Mouse (Mus musculus) myocyte (in vitro differentiated cells): ENCODE data around the gene Xylt1. TPM values are rescaled to one million over a fixed set of nuclear protein-coding genes. Genes with fewer than 3 reads are reported as not detected.

Source experiments
- H3K27me3 ChIP-seq: one replicate; pipeline ENCODE4 v1.6.1; 2011; ENCODE audit not compliant: control insufficient read depth, insufficient read depth, insufficient read length
- H3K36me3 ChIP-seq: one replicate; pipeline ENCODE4 v1.6.1; 2011; ENCODE audit not compliant: control insufficient read depth, insufficient read depth
- H3K4me2 ChIP-seq: one replicate; pipeline ENCODE4 v1.6.1; 2011; ENCODE audit warnings: low read depth, control low read depth
- H3K4me3 ChIP-seq: one replicate; pipeline ENCODE4 v1.5.1; 2011; ENCODE audit warnings: mild to moderate bottlenecking, control low read depth, moderate library complexity
- H3K79me2 ChIP-seq: one replicate; pipeline ENCODE4 v1.6.1; 2011; ENCODE audit not compliant: control insufficient read depth, insufficient read depth
- H3ac ChIP-seq: one replicate; pipeline ENCODE4 v1.6.1; 2011; ENCODE audit not compliant: control insufficient read depth, insufficient read length
- CEBPB ChIP-seq: IDR thresholded peaks from 2 replicates; pipeline ENCODE4 v1.6.1; 2011; ENCODE audit warnings: mild to moderate bottlenecking, moderate library complexity; ENCODE audit not compliant: poor library complexity, insufficient read depth, severe bottlenecking
- E2F4 ChIP-seq: IDR thresholded peaks from one replicate; pipeline ENCODE4 v1.6.1; 2011; ENCODE audit warnings: mild to moderate bottlenecking, control low read depth, moderate library complexity; ENCODE audit not compliant: insufficient read depth
- MAX ChIP-seq: IDR thresholded peaks from one replicate; pipeline ENCODE4 v1.6.1; 2011; ENCODE audit warnings: low read depth, mild to moderate bottlenecking, control low read depth
- MYOD1 ChIP-seq, 3 experiments: IDR thresholded peaks; one replicate each; pipeline ENCODE4 v1.6.1; 2011; ENCODE audit warnings: control low read depth in 2 of 3, low read depth in 2 of 3, mild to moderate bottlenecking in 2 of 3, moderate library complexity in 1 of 3; ENCODE audit not compliant: insufficient read length in 2 of 3, control insufficient read depth in 1 of 3
- MYOG ChIP-seq, 3 experiments: IDR thresholded peaks; one replicate each; pipeline ENCODE4 v1.6.1; 2011; ENCODE audit warnings: control low read depth in 2 of 3, low read depth in 2 of 3, mild to moderate bottlenecking in 2 of 3; ENCODE audit not compliant: insufficient read length in 2 of 3, control insufficient read depth in 1 of 3, insufficient read depth in 1 of 3
- POLR2A ChIP-seq: IDR thresholded peaks from one replicate; pipeline ENCODE4 v1.6.1; 2011; ENCODE audit warnings: low read depth, mild to moderate bottlenecking, control low read depth, moderate library complexity; ENCODE audit not compliant: insufficient read length
- POLR2AphosphoS2 ChIP-seq: IDR thresholded peaks from one replicate; pipeline ENCODE4 v1.6.1; 2011; ENCODE audit warnings: low read depth, control low read depth; ENCODE audit not compliant: insufficient read length
- REST ChIP-seq: IDR thresholded peaks from one replicate; pipeline ENCODE4 v1.6.1; 2011; ENCODE audit warnings: mild to moderate bottlenecking, control low read depth, moderate library complexity; ENCODE audit not compliant: insufficient read depth, insufficient read length
- SRF ChIP-seq: IDR thresholded peaks from one replicate; pipeline ENCODE4 v1.6.1; 2011; ENCODE audit warnings: low read depth; ENCODE audit not compliant: control insufficient read depth, insufficient read length
- TCF12 ChIP-seq: IDR thresholded peaks from one replicate; pipeline ENCODE4 v1.6.1; 2011; ENCODE audit warnings: mild to moderate bottlenecking, control low read depth; ENCODE audit not compliant: poor library complexity, insufficient read depth, severe bottlenecking
- TCF3 ChIP-seq: IDR thresholded peaks from one replicate; pipeline ENCODE4 v1.6.1; 2011; ENCODE audit warnings: low read depth, control low read depth; ENCODE audit not compliant: insufficient read length
- USF1 ChIP-seq: IDR thresholded peaks from one replicate; pipeline ENCODE4 v1.6.1; 2011; ENCODE audit warnings: low read depth, mild to moderate bottlenecking, control low read depth, moderate library complexity
- polyA plus RNA-seq: library from polyadenylated mRNA; unstranded; fragments of >200 nt; fragmentation: generic; extraction: Trizol; gene quantifications from one replicate; pipeline ENCODE4 v1.2.1, GENCODE M21; 2012; ENCODE audit warnings: missing spikeins

The Xylt1 gene
- polyA plus RNA-seq, 1 experiment = not detected

DNA sequence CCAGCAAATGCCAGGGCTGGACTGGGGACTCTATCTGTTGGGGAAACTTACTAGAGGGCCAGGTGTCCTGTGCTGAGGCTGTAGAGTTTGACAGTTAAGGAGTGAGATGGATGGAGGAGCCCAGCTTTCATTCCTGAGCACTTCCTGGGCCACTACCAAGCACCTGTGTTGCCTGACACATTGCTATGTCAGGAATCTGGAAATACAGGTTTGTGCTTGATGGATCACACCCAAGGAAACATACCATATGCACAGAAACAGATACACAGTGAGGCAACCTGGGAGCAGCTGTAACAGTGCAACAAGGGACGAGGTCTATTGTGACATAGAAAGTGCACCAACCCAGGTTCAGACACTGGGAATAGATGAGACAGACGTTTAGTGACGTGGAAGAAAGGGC, 125.0 kb downstream of the Xylt1 start:
- no peaks in the 10 kb centered on the region for H3K27me3 ChIP-seq
- no peak overlapping the region for H3K4me3 ChIP-seq
- H3K36me3 ChIP-seq = no peaks in the 10 kb centered on the region
- TF ChIP-seq MYOG (IDR thresholded peaks at IDR 0.05; ENCODE audit: control insufficient read depth in 1 of 3, insufficient read depth in 1 of 3, insufficient read length in 2 of 3, low read depth in 2 of 3) = no peak
- no peak for TF ChIP-seq TCF3
- no peak for TF ChIP-seq CEBPB
- TF ChIP-seq POLR2AphosphoS2 = no peak
- no peak for TF ChIP-seq REST
- no peak for TF ChIP-seq SRF
- no peak for TF ChIP-seq MAX
- TF ChIP-seq MYOD1 (IDR thresholded peaks at IDR 0.05; ENCODE audit: control insufficient read depth in 1 of 3, insufficient read length in 2 of 3, low read depth in 2 of 3) = no peak
- TF ChIP-seq TCF12 = no peak
- no peak for TF ChIP-seq POLR2A
- no peak for TF ChIP-seq USF1
- no peak for TF ChIP-seq E2F4
- no peak overlapping the region for H3K4me2 ChIP-seq
- no peak overlapping the region for H3ac ChIP-seq
- H3K79me2 ChIP-seq = no peaks in the 10 kb centered on the region

DNA sequence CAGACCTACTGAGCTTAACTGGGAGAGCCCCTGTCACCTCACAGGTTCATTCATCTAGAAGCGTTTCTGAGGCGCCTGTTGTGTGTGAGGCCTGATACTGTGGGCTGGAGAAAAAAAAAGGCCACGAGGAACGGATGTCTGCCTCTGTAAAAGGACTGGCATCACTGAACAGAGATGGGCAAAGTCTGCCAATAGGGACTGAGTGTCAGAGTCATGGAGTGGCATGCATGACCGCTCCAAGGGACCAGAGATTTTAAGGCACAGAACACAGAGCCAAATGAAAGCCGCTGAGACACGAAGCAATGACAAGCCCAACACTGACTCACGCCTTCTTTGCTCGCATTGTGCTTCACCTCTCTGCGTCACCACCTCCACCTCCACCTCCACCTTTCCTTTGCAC, 126.6 kb downstream of the Xylt1 start:
- H3K4me2 ChIP-seq = no peak overlapping the region
- H3K27me3 ChIP-seq = no peaks in the 10 kb centered on the region
- H3K36me3 ChIP-seq = no peaks in the 10 kb centered on the region
- H3K79me2 ChIP-seq = no peaks in the 10 kb centered on the region
- no peak for TF ChIP-seq REST
- TF ChIP-seq POLR2A = no peak
- no peak for TF ChIP-seq MAX
- no peak for TF ChIP-seq MYOD1 (IDR thresholded peaks at IDR 0.05; ENCODE audit: control insufficient read depth in 1 of 3, insufficient read length in 2 of 3, low read depth in 2 of 3)
- no peak for TF ChIP-seq TCF12
- TF ChIP-seq SRF = no peak
- TF ChIP-seq POLR2AphosphoS2 = no peak
- no peak for TF ChIP-seq E2F4
- TF ChIP-seq MYOG (IDR thresholded peaks at IDR 0.05; ENCODE audit: control insufficient read depth in 1 of 3, insufficient read depth in 1 of 3, insufficient read length in 2 of 3, low read depth in 2 of 3) = no peak
- H3ac ChIP-seq = no peak overlapping the region
- no peak overlapping the region for H3K4me3 ChIP-seq

DNA sequence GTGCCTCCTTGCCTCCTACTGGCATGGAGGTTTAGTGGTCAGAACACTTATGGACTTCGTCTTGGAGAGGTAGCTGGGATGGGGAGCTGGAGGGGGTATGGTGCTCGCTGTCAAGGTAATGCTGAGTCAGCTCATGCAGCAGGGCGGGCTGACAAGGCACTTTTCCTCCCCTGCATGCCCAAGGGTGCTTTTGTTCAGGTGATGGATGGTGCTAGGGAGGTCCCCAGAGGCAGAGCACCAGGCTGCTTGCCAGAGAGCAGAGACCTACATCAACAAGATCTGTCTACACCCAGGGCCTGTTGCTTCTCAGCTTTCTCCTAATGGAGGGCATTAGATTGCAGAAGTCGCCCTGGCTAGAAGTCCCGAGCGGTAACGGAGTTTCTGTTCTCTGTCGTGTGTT, 127.3 kb downstream of the Xylt1 start:
- Histone ChIP-seq H3K79me2 (no peaks in the 10 kb centered on the region), H3K4me3 (no peak overlapping the region), H3K36me3 (no peaks in the 10 kb centered on the region), H3K27me3 (no peaks in the 10 kb centered on the region), H3K4me2 (no peak overlapping the region), H3ac (no peak overlapping the region)
- no peak for TF ChIP-seq E2F4
- no peak for TF ChIP-seq CEBPB
- no peak for TF ChIP-seq POLR2AphosphoS2
- TF ChIP-seq REST = no peak
- no peak for TF ChIP-seq MAX
- no peak for TF ChIP-seq MYOG (IDR thresholded peaks at IDR 0.05; ENCODE audit: control insufficient read depth in 1 of 3, insufficient read depth in 1 of 3, insufficient read length in 2 of 3, low read depth in 2 of 3)

- Histone ChIP-seq H3K79me2 (no peaks in the 10 kb centered on the region), H3K4me3 (no peak overlapping the region), H3K27me3 (no peaks in the 10 kb centered on the region), H3ac (no peak overlapping the region), H3K4me2 (no peak overlapping the region), H3K36me3 (no peaks in the 10 kb centered on the region)
- TF ChIP-seq POLR2A = no peak
- no peak for TF ChIP-seq SRF
- TF ChIP-seq E2F4 = no peak
- TF ChIP-seq MYOD1 (IDR thresholded peaks at IDR 0.05; ENCODE audit: control insufficient read depth in 1 of 3, insufficient read length in 2 of 3, low read depth in 2 of 3) = no peak
- no peak for TF ChIP-seq REST
- no peak for TF ChIP-seq MYOG (IDR thresholded peaks at IDR 0.05; ENCODE audit: control insufficient read depth in 1 of 3, insufficient read depth in 1 of 3, insufficient read length in 2 of 3, low read depth in 2 of 3)
- TF ChIP-seq POLR2AphosphoS2 = no peak
- no peak for TF ChIP-seq USF1
- no peak for TF ChIP-seq TCF12
- no peak for TF ChIP-seq MAX
Measured at GRCm38 (mm10) chr7:117510113-117510512, 129.3 kb downstream of the Xylt1 start.

DNA sequence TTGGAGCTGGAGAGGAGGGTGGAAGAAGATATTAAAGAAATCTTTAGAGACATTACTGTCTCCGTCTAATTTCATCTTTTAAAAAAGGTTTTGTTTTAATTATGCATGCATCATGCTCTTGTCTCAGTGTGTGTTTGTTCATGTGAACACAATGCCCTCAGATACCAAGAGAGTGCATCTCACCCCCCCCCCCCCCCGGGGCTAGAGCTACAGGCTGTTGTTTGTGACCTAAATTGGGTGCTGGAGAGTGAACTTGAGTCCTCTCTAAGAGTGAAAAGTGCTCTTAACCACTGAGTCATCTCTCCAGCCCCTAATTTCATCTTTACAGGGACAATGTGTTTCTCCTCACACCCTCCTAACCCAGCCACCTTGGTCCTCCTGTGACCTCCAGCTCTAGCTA, 131.5 kb downstream of the Xylt1 start:
- Histone ChIP-seq H3K4me3 (no peak overlapping the region), H3K4me2 (no peak overlapping the region), H3ac (no peak overlapping the region), H3K79me2 (no peaks in the 10 kb centered on the region), H3K27me3 (no peaks in the 10 kb centered on the region), H3K36me3 (no peaks in the 10 kb centered on the region)
- TF ChIP-seq E2F4 (no peak), USF1 (no peak), SRF (no peak), MYOG (IDR thresholded peaks at IDR 0.05; ENCODE audit: control insufficient read depth in 1 of 3, insufficient read depth in 1 of 3, insufficient read length in 2 of 3, low read depth in 2 of 3) (no peak), MAX (no peak), REST (no peak), POLR2A (no peak), TCF12 (no peak), CEBPB (no peak), POLR2AphosphoS2 (no peak)
